Mouse (Mus musculus) heart, adult 8-10 months (tissue): ENCODE measurements around the gene Slc24a2. TPM values are rescaled to one million over a fixed set of nuclear protein-coding genes. Genes with fewer than 3 reads are reported as not detected.

ENCODE experiments used
- DNase-seq: peaks from one replicate; pipeline ENCODE4 v3.0.0; 2022; ENCODE audit warnings: low spot score
- total RNA-seq, 4 experiments: library from RNA; stranded (reverse); gene quantifications; 2 replicates each; pipeline ENCODE4 v1.2.4; 2022

Slc24a2 gene
- total RNA-seq, 4 experiments from 2014 or later = 1.3 to 2.8 (median 2.5) TPM

GRCm38 (mm10) chr4:87115726-87116125 is 114.6 kb downstream of the Slc24a2 start:
- DNase-seq = no peak

- DNase-seq = no peak
Observed at GRCm38 (mm10) chr4:87109331-87110059, 120.8 kb downstream of the Slc24a2 start.

- no peak for DNase-seq
Observed at GRCm38 (mm10) chr4:87100936-87101335, 129.3 kb downstream of the Slc24a2 start.

- peak; percentile 69 for DNase-seq
Observed at GRCm38 (mm10) chr4:87096186-87096585, 134.1 kb downstream of the Slc24a2 start.

GRCm38 (mm10) chr4:87093612-87094011 is 136.7 kb downstream of the Slc24a2 start:
- peak; percentile 7 for DNase-seq

- DNase-seq = no peak
Observed at GRCm38 (mm10) chr4:87090841-87091240, 139.4 kb downstream of the Slc24a2 start.

- no peak for DNase-seq
Observed at GRCm38 (mm10) chr4:87088713-87089112, 141.6 kb downstream of the Slc24a2 start.

GRCm38 (mm10) chr4:87087597-87087996 is 142.7 kb downstream of the Slc24a2 start:
- DNase-seq = no peak

- DNase-seq = peak; percentile 62
Observed at GRCm38 (mm10) chr4:87086933-87087577, 143.2 kb downstream of the Slc24a2 start.

GRCm38 (mm10) chr4:87081321-87081720 is 149.0 kb downstream of the Slc24a2 start:
- no peak for DNase-seq

- no peak for DNase-seq
Observed at GRCm38 (mm10) chr4:87079305-87079704, 151.0 kb downstream of the Slc24a2 start.

- DNase-seq = no peak
Observed at GRCm38 (mm10) chr4:87078726-87079125, 151.6 kb downstream of the Slc24a2 start.

GRCm38 (mm10) chr4:87075761-87076160 is 154.5 kb downstream of the Slc24a2 start:
- no peak for DNase-seq

GRCm38 (mm10) chr4:87068121-87068520 is 162.2 kb downstream of the Slc24a2 start:
- DNase-seq = no peak

GRCm38 (mm10) chr4:87065227-87065626 is 165.1 kb downstream of the Slc24a2 start:
- no peak for DNase-seq

GRCm38 (mm10) chr4:87064561-87064960 is 165.7 kb downstream of the Slc24a2 start:
- DNase-seq = no peak

- DNase-seq = no peak
Observed at GRCm38 (mm10) chr4:87062771-87063253, 167.5 kb downstream of the Slc24a2 start.

- no peak for DNase-seq
Observed at GRCm38 (mm10) chr4:87061696-87062095, 168.6 kb downstream of the Slc24a2 start.

- DNase-seq = no peak
Observed at GRCm38 (mm10) chr4:87057572-87057971, 172.7 kb downstream of the Slc24a2 start.

GRCm38 (mm10) chr4:87055768-87056167 is 174.5 kb downstream of the Slc24a2 start:
- DNase-seq = no peak

- DNase-seq = no peak
Observed at GRCm38 (mm10) chr4:87052881-87053280, 177.4 kb downstream of the Slc24a2 start.

- no peak for DNase-seq
Observed at GRCm38 (mm10) chr4:87049061-87049460, 181.2 kb downstream of the Slc24a2 start.

- no peak for DNase-seq
Observed at GRCm38 (mm10) chr4:87047131-87047530, 183.1 kb downstream of the Slc24a2 start.
